Mouse (Mus musculus) kidney, postnatal 10 days (tissue): ENCODE data around the gene Nrp2.
A peak's percentile ranks its signal among the peaks of the same experiment; 100 is the strongest.

Source experiments
- DNase-seq: peaks from one replicate; pipeline ENCODE4 v3.0.0; 2021; ENCODE audit warnings: mixed read lengths

Gene Nrp2

GRCm38 (mm10) chr1:62703158-62704116 lies at the start of gene Nrp2:
TSS of gene Nrp2 (plus strand) at chr1:62703285.
- DNase-seq = peak; percentile 93

DNA sequence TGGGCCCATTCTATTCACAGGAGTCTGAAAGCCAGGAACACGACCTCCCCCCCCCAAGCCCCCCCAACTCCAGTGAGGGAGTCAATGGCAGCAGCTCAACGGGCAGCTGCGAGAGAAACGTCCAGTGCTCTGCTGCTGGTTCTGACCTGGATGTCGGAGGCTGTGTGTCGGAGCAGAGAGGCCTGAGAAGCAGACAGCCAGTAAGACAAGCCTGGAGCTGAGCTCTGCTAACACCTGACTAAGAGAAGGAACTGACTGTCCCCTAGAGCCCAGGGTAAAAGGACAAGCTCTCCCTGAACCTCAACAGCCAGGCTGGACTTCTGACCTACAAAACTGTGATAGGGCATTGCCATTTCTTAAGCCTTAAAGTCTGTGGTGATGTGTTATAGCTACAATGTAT lies 48.6 kb upstream of the Nrp2 start:
- DNase-seq = no peak

DNA sequence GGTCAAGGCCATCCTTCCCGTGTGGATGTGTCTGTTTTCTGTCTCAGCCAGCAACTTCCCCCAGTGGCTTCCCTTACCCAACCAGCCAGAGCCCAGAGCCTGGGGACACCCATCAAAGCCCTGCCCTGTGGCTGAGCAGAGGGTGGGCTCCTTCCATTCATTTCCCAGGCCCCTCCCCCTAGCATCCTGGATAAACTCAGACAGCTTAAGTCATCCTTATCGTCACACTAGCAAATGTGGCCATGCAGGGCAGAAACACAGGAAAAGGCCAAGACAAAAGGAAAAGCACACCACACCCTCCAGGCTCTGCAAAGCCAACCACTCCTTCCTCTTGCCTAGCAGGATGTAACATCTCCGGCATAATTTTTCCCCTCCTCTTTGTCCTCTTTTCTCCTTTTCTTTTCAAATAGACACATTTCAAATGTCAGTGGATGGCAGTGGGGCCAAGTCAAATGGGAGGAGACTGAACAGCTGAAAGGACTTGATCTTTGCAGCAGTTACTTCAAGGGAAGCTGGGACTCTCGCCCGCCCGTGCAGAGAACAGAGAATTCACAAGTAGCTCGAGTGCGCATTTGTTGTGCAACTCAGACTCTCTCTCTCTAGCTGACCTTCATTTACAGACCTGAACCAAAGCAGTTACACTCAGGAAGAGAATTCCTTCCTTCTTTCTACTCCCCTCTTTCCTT lies 38.0 kb upstream of the Nrp2 start:
- DNase-seq = peak; percentile 68

DNA sequence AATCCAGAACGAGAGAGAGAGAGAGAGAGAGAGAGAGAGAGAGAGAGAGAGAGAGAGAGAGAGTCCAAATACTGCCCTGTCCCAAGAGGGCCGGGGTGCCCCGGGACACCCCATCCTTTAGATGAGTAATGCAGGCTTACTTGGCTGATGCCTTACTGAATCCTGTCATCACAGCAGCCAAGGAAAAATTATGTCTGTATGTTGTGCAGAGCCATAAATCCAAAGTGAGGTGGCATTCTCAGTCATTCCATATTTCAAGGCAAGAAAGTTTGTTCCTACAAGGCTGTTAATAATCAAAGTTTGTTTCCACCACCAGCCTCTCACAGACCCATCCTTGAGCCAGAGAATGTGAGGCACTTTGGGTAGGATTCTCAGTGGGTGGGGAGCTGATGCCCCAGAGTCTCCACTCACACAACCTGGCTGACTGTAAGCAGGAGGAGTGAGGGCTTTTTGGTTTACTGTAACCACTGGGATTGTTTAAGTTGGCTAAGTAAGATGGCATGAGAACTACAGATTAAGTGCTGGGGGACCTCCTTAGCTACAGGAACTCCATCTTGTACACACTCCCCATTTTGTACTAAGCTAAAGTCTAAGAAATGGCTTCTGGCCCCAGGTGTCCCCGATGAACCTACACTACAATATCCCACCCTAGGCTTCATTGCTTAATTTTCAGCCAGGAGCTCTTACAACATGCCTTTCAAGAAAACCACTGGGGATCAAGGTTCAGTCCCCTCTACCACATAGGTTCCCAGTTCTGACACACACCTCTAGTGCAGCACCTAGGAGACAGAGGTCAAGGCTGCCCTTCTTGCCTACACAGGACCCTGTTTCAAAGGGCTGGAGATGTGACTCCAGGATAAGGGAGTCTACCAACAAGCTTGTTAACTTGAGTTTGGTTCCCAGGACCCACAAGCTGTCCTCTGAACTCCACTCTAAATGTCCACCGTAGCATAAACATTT lies 37.0 kb upstream of the Nrp2 start:
- DNase-seq = no peak

DNA sequence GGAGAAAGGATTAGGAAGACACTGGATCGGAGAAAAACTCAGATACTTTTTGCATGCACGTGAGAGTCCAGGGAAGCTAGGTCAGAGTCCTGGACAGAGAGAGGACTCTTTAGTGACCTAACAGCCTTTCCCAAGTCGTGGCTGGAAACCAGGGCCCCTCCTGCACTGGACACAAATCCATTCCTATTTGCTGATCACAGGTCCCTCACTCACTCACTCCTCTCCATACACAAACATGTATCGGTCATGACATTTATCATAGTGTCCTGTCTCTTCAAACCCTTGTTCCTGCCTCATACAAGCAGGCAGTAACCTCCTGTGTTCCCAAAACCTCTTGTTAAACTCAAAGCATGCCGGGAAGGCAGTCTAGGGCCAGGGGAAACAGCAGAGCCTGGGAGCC lies 36.3 kb upstream of the Nrp2 start:
- DNase-seq = no peak

DNA sequence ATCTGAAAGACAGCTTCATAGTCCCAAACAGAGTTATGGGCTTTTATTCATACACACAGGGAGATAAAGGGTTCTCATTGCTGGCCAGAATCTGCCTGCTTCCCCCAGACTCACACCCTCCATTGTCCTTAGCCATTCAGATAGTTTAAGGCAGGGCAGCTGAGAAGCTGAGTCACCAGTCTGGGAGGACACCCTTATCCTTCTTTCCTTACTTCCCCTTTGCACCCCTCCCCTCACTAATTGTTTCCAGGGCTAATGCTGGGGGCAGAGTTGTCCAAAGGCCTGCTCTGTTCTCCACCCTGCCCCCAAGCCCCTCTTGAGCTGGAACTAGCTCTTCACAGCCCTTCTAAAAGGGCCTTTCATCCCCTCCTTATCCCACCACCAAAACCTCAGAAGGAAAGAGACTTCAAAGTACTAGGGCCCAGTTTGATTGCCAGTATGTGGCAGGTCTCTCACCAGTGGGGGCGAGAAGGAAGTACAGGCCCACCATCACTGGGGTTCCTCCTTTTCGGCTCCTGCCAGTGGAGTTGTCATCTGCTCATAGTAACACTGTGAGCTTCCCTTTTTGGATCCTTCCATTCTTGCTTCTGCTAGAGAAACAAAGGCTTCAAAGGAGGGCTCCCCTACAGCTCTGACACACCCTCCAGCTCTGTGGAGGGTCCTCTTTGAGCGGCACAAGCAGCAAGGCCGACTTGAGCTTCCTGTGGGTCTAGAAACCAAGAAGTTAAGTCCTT lies 24.3 kb upstream of the Nrp2 start:
- DNase-seq = no peak

- DNase-seq = no peak
These were observed 23.6 kb upstream of the Nrp2 start for GRCm38 (mm10) chr1:62679466-62679865.

DNA sequence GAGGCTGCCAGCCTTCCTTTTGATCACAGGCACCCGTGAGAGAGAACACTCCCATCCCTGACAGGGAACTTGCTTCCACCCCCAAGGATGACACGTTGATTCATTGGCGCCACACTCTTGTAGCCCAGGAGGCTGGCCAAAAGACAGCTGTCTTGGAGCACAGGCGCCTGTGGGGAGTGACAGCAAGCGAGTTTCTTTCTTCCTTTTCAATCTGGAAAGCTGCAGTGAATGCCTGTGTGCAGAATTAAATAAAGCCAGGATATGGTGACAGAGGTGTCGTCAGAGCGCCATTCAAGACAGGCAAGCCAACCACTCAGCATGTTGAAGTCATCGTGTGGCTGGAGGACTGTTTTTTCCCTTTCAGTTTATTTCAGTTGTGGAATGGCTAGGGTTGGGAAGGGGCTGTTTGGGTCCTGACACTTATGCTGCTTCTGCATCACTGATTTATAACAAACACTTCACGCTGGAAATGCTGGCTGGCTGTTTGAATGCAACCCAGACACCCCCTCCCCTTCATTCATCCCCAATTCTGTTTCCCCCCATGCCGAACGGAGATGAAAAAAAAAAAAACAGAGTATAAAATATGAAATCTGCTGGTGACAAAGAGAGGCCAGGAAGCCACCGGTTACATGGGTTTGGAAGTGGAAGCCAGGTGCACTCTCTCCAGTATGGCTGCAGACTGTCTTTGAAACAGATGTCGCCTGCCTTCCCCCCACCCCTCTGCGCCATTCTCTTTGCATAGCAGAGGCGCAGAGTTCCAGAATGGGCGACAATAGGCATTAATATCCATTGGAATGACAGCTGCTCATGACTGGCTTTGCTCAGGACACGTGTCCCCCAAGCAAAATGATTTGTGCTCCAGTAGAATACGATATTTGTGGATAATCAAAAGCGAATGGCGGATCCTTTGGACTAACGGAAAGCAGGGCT lies 20.4 kb upstream of the Nrp2 start:
- peak; percentile 47 for DNase-seq

DNA sequence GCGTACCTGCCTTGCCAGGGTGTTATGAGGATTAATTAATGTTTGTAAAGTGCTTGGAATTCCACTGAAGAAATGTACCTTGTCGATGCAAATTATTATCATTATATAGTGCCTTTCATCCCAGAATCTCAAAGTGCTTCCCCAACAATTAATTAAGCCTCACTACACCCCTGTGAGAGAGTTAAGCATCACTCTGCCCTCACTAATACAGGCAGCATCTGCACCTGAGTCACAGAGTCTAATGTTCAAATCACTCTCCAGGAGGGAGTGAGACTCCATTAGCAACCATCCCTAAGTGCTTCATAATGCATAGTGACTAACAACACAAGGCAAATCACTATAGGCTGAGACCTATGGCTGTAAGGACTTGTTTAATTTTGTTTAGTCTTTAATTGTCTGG lies 19.6 kb upstream of the Nrp2 start:
- no peak for DNase-seq

DNA sequence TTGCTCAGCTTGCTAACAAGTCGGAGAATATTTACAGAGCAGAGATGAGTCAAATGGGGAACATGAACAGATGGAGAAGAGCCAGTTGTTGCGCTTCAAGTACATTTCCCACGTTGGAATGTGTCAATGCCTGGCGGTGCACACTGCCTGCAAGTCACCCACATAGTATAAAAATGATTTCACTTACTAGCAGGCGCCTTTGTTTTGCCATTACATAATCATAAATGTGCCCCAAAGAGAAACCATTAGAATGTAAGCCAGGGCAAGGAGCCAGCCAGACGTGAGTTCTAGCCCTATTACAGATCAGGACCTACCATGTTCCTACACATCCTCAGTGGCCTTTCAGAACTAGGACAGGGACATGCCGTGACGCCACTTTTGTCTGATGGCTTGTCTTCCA lies 15.6 kb upstream of the Nrp2 start:
- no peak for DNase-seq

GRCm38 (mm10) chr1:62691175-62691574 lies 11.9 kb upstream of the Nrp2 start:
- DNase-seq = no peak

- DNase-seq = no peak
These were observed 6.6 kb upstream of the Nrp2 start for GRCm38 (mm10) chr1:62696312-62696982.

DNA sequence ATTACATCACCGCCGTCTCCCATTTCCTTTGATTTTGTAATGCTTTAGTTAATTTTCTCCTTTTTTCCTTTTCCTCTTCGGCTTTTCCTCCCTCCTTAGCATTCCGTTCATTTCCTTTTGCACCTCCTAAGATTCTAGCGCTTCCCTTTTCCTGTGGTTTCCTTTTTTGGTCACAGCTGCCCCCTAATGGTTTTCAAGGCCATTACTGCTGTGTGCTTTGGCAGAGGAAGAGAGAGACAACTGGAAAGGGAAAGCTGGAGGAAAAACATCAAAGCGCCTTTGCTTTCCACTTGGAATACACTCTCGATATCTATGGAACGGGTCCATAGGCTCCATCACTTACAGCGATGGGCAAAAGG lies 6.1 kb upstream of the Nrp2 start:
- peak; percentile 68 for DNase-seq

DNA sequence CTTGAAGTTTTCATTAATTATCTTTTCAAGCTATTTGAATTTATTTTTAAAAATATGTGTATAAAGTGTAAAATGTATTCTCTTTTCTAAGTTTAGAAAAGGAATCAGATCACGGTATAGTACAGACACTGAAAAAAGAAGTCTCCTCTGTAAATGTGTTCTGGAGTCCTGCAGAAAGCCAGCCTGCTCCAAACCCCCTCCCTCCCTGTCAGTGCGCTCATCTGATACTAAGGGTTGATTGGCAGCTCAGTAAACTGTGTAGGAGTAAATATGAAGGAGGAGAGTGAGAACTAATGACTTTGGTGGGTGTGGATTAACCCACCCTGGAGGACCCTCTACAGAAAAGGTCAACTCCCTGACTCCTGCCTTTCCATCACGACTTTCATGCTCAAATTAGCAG lies 5.7 kb upstream of the Nrp2 start:
- DNase-seq = no peak

DNA sequence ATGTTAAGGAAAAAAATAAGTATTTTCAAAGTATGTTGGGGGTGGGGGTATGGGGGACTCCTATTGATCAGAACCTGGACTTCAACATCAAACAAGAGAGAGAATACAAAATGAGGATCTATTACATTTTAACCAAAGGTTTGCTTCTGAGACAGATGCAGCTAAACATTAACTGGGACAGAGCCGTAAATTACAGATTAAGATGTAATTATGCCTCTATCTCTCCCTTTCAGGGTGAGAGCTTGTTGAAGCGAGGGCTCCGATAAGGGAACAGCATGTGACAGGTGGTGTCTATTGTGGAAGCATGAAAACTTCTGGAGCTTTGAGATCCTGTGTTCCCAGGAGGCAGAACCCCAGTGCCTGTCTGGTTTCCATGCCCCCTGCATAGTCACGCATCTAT lies 3.3 kb upstream of the Nrp2 start:
- no peak for DNase-seq

GRCm38 (mm10) chr1:62701065-62701921 lies 1.8 kb upstream of the Nrp2 start:
- peak; percentile 90 for DNase-seq

DNA sequence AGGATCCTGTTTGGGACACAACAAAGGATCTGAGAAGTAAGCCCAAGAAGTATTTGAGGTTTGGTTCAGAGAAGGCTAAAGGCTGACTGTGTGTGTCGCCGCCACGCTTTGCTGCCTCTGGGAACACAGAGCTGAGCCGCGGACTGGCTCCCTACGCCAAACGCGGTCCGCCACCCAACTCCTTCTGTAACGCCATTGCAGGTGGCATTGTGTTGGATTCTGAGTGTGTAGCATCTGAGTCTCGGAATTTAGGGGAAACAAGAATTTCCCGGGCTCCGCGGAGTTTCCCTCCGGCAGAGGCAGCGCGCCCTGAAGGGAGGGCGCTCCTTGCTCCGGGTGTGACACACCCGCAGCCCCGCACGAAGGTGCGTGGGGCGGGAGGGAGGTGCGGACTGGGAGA lies 342 bp upstream of the Nrp2 start:
- DNase-seq = peak; percentile 61

- DNase-seq = peak; percentile 33
These were observed 1.2 kb downstream of the Nrp2 start for GRCm38 (mm10) chr1:62704117-62704888.
